Mouse (Mus musculus) E14TG2a.4 (cell line): ENCODE results near the gene Abcc3.

ENCODE experiments used
- CTCF ChIP-seq: conservative IDR thresholded peaks from 2 replicates; pipeline ENCODE4 v1.5.1; 2014; ENCODE audit warnings: low read length
- POU5F1 ChIP-seq: IDR thresholded peaks from 2 replicates; pipeline ENCODE4 v1.6.1; 2014; ENCODE audit warnings: low read length, borderline replicate concordance

GRCm38 (mm10) chr11:94317515-94317914, 75.3 kb downstream of the Abcc3 start:
- TF ChIP-seq CTCF (no peak), POU5F1 (no peak)
